In the genomic region with DNA sequence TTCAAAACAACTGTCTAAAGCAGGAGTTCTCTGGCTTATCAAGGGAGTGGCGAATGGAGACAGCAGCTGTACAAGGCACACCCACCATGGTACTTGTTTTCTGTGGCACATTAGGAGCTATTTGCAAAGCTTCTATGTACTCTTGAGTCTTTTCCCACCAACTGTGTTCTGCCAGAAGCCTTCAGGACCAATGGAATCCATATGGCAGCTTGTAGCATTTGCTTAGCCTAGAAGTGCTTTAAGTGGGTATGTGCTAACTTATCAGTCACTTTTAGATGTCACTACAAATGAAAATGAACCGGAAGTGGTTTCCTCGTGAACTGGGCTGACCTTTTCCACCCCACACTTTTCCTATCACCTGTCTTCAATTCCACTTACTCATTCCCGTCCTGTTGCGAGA, we compare ENCODE assay signal across 19 mouse cellular contexts.
DNase-seq lines count a peak whose midpoint lies in the region; ATAC-seq and TF ChIP-seq lines count a peak whose summit lies in the region.
"Had no signal": no experiment of that assay in that cellular context is flagged by ENCODE, and none has a peak within 500 bp of the region (broad histone marks: within the 10 kb centered on the region; RNA-seq: fewer than 3 reads in every experiment).

No protein-coding gene starts in this region.

- no peak overlapping the region for H3K4me3 ChIP-seq in heart, embryonic 16.5 days (ENCODE audit: low read length)
- H3K4me3 ChIP-seq in cerebellum, adult 2 months (replicated peaks; ENCODE audit: insufficient read depth, low read depth, low read length) = no peak overlapping the region
- H3K4me3 ChIP-seq: hindbrain, embryonic 15.5 days; limb, embryonic 12.5 days; midbrain, embryonic 12.5 days had no signal

- H3K4me1 ChIP-seq in heart, embryonic 16.5 days (ENCODE audit: control insufficient read depth, insufficient read depth, low read length) = peaks cover 17% of the 10 kb centered on the region
- peaks cover 5% of the 10 kb centered on the region for H3K4me1 ChIP-seq in cerebellum, adult 2 months (ENCODE audit: control insufficient read depth, insufficient read depth, low read length)
- H3K4me1 ChIP-seq: hindbrain, embryonic 15.5 days; limb, embryonic 12.5 days; midbrain, embryonic 12.5 days had no signal

- intact Hi-C loops in heart, postnatal 25 days (cut with DNase I) = no loop called here

- no peaks in the 10 kb centered on the region for H3K27me3 ChIP-seq in heart, embryonic 16.5 days (ENCODE audit: control insufficient read depth, insufficient read depth, low read length)
- no peaks in the 10 kb centered on the region for H3K27me3 ChIP-seq in cerebellum, adult 2 months (ENCODE audit: control insufficient read depth, insufficient read depth, low read length)
- H3K27me3 ChIP-seq: hindbrain, embryonic 15.5 days; limb, embryonic 12.5 days; midbrain, embryonic 12.5 days had no signal

- DNase-seq in embryo, embryonic 10.5 days (ENCODE audit: low spot score) = peak; percentile 13
- no peak for DNase-seq in embryo, embryonic 10 days (ENCODE audit: low spot score)
- DNase-seq in heart, postnatal 25 days (ENCODE audit: low spot score) = no peak
- peak; percentile 59 for DNase-seq in induced T-regulatory cell, adult 2 months (ENCODE audit: low read depth)
- DNase-seq in urinary bladder, postnatal 4 days (ENCODE audit: low spot score in 2 of 2) = no peak
- DNase-seq in cerebellum, adult 2 months = no peak
- DNase-seq: cerebellum, adult 11-12 months; gastrocnemius, postnatal 36 days; kidney, adult 2 months; kidney, postnatal 36 days; right cerebral cortex, postnatal 4 days; thymus, postnatal 25 days had no signal

- H3K9me3 ChIP-seq in heart, embryonic 16.5 days (replicated peaks; ENCODE audit: control insufficient read depth, low read length) = no peaks in the 10 kb centered on the region
- H3K9me3 ChIP-seq: G1E; hindbrain, embryonic 15.5 days; limb, embryonic 12.5 days; midbrain, embryonic 12.5 days had no signal

- H3K9ac ChIP-seq in heart, embryonic 16.5 days (ENCODE audit: low read length) = no peak overlapping the region
- H3K9ac ChIP-seq: hindbrain, embryonic 15.5 days; limb, embryonic 12.5 days; midbrain, embryonic 12.5 days had no signal

- H3K27ac ChIP-seq in heart, embryonic 16.5 days (ENCODE audit: low read length) = peak overlapping the region; percentile 80
- no peak overlapping the region for H3K27ac ChIP-seq in cerebellum, adult 2 months (ENCODE audit: insufficient read depth, low read length)
- H3K27ac ChIP-seq: hindbrain, embryonic 15.5 days; limb, embryonic 12.5 days; midbrain, embryonic 12.5 days had no signal

- no peaks in the 10 kb centered on the region for H3K36me3 ChIP-seq in heart, embryonic 16.5 days (ENCODE audit: control insufficient read depth, insufficient read depth)
- H3K36me3 ChIP-seq: hindbrain, embryonic 15.5 days had no signal

- H3K4me2 ChIP-seq in heart, embryonic 16.5 days (ENCODE audit: low read depth, low read length) = peak overlapping the region; percentile 49
- H3K4me2 ChIP-seq: hindbrain, embryonic 15.5 days; limb, embryonic 12.5 days; midbrain, embryonic 12.5 days had no signal

- no peak for TF ChIP-seq CTCF in cerebellum, adult 2 months (IDR thresholded peaks at IDR 0.05; ENCODE audit: borderline replicate concordance, insufficient read depth, low read depth, low read length)

- no peak for TF ChIP-seq POLR2A in cerebellum, adult 2 months (IDR thresholded peaks at IDR 0.05; ENCODE audit: borderline replicate concordance, insufficient read depth, low read length)

- 21% methylated on average over 5 of the region's 5 CpGs for WGBS in heart, embryonic 16.5 days
- WGBS in cerebellum, adult 2 months = 81% methylated on average over 5 of the region's 5 CpGs

- ATAC-seq in heart, embryonic 16.5 days (replicated peaks; ENCODE audit: extremely low read depth, insufficient read depth, low FRiP score) = peak; percentile 50; the same call in 1 of the 2 replicates
- ATAC-seq in CD4-positive, CD25-positive, alpha-beta regulatory T cell, adult 4 months = peak; percentile 80
- ATAC-seq: forebrain, embryonic 16.5 days had no signal

Comparison
In these comparisons a context has a peak if more than half of its experiments do, and no peak if none do; other contexts are left out.
1. DNase-seq: peak in embryo, embryonic 10.5 days (single experiment) and induced T-regulatory cell, adult 2 months (single experiment); none in embryo, embryonic 10 days (single experiment), heart, postnatal 25 days (single experiment), urinary bladder, postnatal 4 days (0 of 2) and cerebellum, adult 2 months (0 of 2).